Mouse (Mus musculus) hindbrain, embryonic 16.5 days (tissue): ENCODE measurements at regions not wholly inside any gene's neighbourhood (a gene's known extent, or its start where the extent isn't known, plus 50 kb on each side); places are given as distances from the start of the nearest gene placed in this dataset.

ENCODE experiments used
- ATAC-seq: fragments of 200-750 bp; cut with Nextera tagmentation; 2 replicates; pipeline ENCODE4 v1.8.0; 2017; ENCODE audit warnings: moderate TSS enrichment, moderate library complexity
- H3K27ac ChIP-seq: fragments of 300-500 bp; sonication (generic); 2 replicates; pipeline ENCODE4 v1.5.1; 2014; ENCODE audit warnings: low read depth, mild to moderate bottlenecking, control low read depth, low read length, moderate library complexity
- H3K27me3 ChIP-seq: fragments of 300-500 bp; sonication (generic); replicated peaks from 2 replicates; pipeline ENCODE4 v1.6.1; 2014; ENCODE audit warnings: low read length; ENCODE audit not compliant: control insufficient read depth, insufficient read depth
- H3K36me3 ChIP-seq: fragments of 300-500 bp; sonication (generic); 2 replicates; pipeline ENCODE4 v1.6.1; 2014; ENCODE audit warnings: mild to moderate bottlenecking, low read length, moderate library complexity, mixed read lengths; ENCODE audit not compliant: control insufficient read depth, insufficient read depth
- H3K4me1 ChIP-seq: fragments of 300-500 bp; sonication (generic); 2 replicates; pipeline ENCODE4 v1.6.1; 2014; ENCODE audit warnings: low read depth, low read length; ENCODE audit not compliant: control insufficient read depth, insufficient read depth
- H3K4me2 ChIP-seq: fragments of 300-500 bp; sonication (generic); 2 replicates; pipeline ENCODE4 v1.6.1; 2014; ENCODE audit warnings: mild to moderate bottlenecking, low read length, control low read depth, moderate library complexity
- H3K4me3 ChIP-seq: fragments of 300-500 bp; sonication (generic); 2 replicates; pipeline ENCODE4 v1.5.1; 2014; ENCODE audit warnings: mild to moderate bottlenecking, low read length, control low read depth, moderate library complexity
- H3K9ac ChIP-seq: fragments of 300-500 bp; sonication (generic); 2 replicates; pipeline ENCODE4 v1.6.1; 2014; ENCODE audit warnings: low read depth, mild to moderate bottlenecking, control low read depth, low read length, moderate library complexity
- H3K9me3 ChIP-seq: fragments of 300-500 bp; sonication (generic); 2 replicates; pipeline ENCODE4 v1.6.1; 2014; ENCODE audit warnings: mild to moderate bottlenecking, low read length, moderate library complexity; ENCODE audit not compliant: control insufficient read depth
- WGBS: fragments of 180-500 bp; shearing (Covaris S2); extraction: QIAGEN DNeasy Blood & Tissue Kit; methylation state at CpG from one replicate; pipeline ENCODE4 v1.1.7; 2014; 5-methylcytosine and 5-hydroxymethylcytosine counted together

DNA sequence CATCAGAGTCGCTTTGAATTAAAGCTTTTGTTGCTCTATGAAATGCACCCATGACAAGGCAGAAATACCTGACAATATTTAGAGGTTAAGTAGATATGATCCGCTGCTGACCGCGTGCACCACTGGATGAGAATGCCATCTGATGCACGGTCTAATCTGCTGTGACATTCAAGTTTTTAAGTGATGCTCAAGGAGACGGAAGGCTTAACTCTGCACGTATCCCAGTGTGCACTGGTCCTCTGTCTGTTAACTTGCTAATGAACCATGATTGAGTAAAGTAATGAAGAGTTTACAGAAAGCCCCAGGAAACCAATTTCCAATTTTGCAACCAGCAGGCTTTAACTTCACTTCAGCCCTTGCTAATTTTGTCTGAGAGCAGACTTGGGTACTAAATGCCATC, 478.3 kb upstream of the Gm5415 start:
- Histone ChIP-seq H3K36me3 (no peaks in the 10 kb centered on the region), H3K4me2 (no peak overlapping the region), H3K27me3 (no peaks in the 10 kb centered on the region), H3K9ac (no peak overlapping the region), H3K9me3 (no peaks in the 10 kb centered on the region; the same call in 1 of the 2 replicates), H3K4me3 (no peak overlapping the region), H3K27ac (no peak overlapping the region), H3K4me1 (0 out of 2 replicates have a peak, but pooled peaks cover 4% of the 10 kb centered on the region)
- WGBS, result 48% methylated on average over 7 of the region's 7 CpGs
- peak; percentile 86 for ATAC-seq

DNA sequence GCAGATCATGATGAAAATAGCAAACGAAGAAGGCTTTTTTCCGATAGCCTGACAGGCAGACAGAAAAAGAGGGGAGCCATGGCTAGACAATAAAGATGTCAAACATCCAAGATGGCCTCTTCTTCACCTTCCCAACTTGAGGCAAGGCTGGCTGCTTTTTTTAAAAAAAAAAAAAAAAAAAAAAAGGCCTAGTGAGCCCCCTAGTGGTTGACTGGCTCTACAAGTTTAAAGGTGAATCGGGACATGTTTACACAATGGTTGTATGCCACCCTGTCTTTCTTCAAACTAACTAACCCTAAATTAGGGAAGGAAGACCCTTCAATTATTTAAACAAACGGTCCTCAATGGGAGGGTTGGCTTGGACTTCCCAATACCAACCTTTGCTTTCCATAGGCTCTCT, 475.8 kb upstream of the Gm5415 start:
- no peak for ATAC-seq
- 90% methylated on average over 4 of the region's 4 CpGs for WGBS
- Histone ChIP-seq H3K9ac (no peak overlapping the region), H3K4me3 (no peak overlapping the region), H3K4me1 (0 out of 2 replicates have a peak, but pooled peaks cover 4% of the 10 kb centered on the region), H3K27ac (no peak overlapping the region), H3K9me3 (no peaks in the 10 kb centered on the region; the same call in 1 of the 2 replicates), H3K36me3 (no peaks in the 10 kb centered on the region), H3K27me3 (no peaks in the 10 kb centered on the region), H3K4me2 (no peak overlapping the region)

DNA sequence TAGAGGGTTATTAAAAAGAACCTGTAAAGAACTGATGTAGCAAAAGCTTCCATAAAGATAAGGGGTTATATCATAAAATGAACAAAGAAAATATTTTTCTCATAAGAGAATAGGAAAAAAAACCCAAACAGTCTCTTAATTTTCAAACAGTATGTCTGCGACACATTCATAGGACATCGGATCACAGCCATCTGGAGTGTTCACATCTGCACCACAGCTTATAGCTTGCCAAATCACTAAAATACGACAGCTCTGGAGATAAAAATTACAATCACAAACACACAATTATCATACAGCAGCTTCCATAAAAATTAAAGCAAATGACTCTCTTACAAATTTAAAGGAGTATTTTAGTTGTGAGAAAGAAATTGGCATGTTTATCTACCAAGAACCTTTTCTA, 456.9 kb upstream of the Gm5415 start:
- no peaks in the 10 kb centered on the region for H3K4me1 ChIP-seq
- no peaks in the 10 kb centered on the region for H3K9me3 ChIP-seq
- no peak overlapping the region for H3K9ac ChIP-seq
- H3K4me2 ChIP-seq, result no peak overlapping the region
- ATAC-seq, result no peak
- H3K27ac ChIP-seq, result no peak overlapping the region
- no peaks in the 10 kb centered on the region for H3K27me3 ChIP-seq
- WGBS, result 79% methylated on average over 3 of the region's 3 CpGs
- no peak overlapping the region for H3K4me3 ChIP-seq
- H3K36me3 ChIP-seq, result no peaks in the 10 kb centered on the region

DNA sequence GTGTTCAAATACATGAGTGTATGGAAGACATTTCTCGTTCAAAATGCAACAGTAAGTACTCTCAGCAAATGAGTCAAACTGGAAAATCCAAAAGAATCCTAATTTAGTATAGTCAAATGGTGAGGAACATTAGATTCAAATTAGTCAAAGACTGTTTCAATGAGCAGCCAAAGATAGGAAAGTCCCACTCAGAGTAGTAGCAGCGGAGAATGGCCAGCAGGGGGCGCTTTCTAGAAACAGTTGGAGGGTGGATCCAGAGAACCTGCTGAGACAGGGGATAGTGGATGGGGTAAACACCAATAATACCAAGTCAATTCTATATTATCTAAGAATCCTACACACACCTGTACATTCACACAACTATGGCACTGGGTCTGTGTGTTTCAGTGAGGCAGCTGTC, 417.9 kb upstream of the Gm5415 start:
- Histone ChIP-seq H3K9me3 (no peaks in the 10 kb centered on the region), H3K9ac (no peak overlapping the region), H3K4me2 (no peak overlapping the region), H3K27ac (no peak overlapping the region), H3K36me3 (no peaks in the 10 kb centered on the region), H3K4me3 (no peak overlapping the region), H3K27me3 (no peaks in the 10 kb centered on the region), H3K4me1 (no peaks in the 10 kb centered on the region)
- WGBS, result 62% methylated on average over 3 of the region's 3 CpGs
- no peak for ATAC-seq

DNA sequence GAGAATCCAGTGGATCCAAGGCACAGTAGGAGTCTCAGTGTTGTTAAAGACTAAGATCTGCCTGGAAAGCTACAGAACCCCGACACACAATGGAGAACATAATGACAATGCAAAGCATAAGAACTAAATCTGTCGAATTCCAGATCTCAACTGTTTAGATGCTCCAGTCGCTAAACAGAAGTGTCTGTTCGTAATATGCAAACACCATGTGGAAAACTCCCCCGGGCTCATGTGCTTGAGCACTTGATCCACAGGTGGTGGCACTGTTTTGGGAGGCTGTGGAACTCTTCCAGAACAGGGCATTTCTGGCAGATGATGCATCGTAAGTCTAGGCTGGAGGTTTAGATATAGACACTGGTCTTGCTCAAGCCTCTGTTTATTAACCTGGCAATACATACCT, 412.2 kb upstream of the Gm5415 start:
- Histone ChIP-seq H3K36me3 (no peaks in the 10 kb centered on the region), H3K27ac (no peak overlapping the region), H3K9ac (no peak overlapping the region), H3K4me1 (no peaks in the 10 kb centered on the region), H3K27me3 (no peaks in the 10 kb centered on the region), H3K4me2 (no peak overlapping the region), H3K4me3 (no peak overlapping the region), H3K9me3 (no peaks in the 10 kb centered on the region)
- ATAC-seq, result no peak
- WGBS, result 90% methylated on average over 6 of the region's 6 CpGs

DNA sequence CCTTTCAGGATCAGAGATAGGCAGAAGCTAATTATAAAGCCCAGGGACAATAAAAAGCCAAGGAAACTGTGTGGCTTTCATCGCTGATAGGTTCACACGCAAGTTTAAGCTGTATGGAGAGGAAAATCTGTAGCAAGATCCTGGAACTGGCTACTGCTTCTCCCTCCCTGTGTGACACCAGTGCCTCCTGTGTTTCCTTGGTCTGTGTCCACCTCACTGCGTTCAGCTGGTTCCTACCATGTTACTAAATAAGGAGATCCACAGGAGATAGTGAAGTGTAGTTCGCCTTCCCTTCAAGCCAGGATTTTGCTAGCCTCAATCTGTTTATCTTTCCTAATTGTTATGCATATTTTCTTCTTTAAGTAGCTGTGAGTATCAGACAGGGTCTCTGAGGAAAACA, 399.2 kb upstream of the Gm5415 start:
- Histone ChIP-seq H3K4me3 (no peak overlapping the region), H3K4me2 (no peak overlapping the region), H3K27me3 (no peaks in the 10 kb centered on the region), H3K27ac (no peak overlapping the region), H3K9ac (no peak overlapping the region), H3K9me3 (no peaks in the 10 kb centered on the region; the same call in 1 of the 2 replicates), H3K36me3 (no peaks in the 10 kb centered on the region), H3K4me1 (no peaks in the 10 kb centered on the region)
- ATAC-seq, result peak; percentile 42; the same call in 1 of the 2 replicates
- WGBS, result 70% methylated on average over 4 of the region's 4 CpGs

DNA sequence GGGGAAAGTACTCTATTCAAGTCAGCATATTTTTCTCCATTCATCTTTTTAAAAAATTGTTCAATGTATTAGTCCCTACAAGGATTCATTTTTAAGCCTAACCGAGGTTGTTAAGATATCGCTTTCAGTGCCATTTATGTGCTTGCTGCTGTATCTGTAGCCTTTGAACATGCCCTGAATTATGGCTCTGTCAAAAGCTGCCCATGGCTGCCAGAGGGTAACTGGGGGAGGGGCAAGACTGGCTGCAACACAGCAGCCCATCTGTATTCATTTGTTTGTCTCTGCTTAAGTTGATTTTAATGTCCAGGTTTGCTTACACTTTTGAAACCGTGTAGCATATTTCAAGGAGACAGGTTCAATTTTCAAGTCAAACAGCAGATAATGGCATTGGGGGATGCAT, 383.3 kb upstream of the Gm5415 start:
- 68% methylated on average over 3 of the region's 3 CpGs for WGBS
- H3K27ac ChIP-seq, result no peak overlapping the region
- no peaks in the 10 kb centered on the region for H3K36me3 ChIP-seq
- no peak overlapping the region for H3K9ac ChIP-seq
- H3K4me2 ChIP-seq, result no peak overlapping the region
- H3K9me3 ChIP-seq, result no peaks in the 10 kb centered on the region
- no peaks in the 10 kb centered on the region for H3K27me3 ChIP-seq
- no peaks in the 10 kb centered on the region for H3K4me1 ChIP-seq
- peak; percentile 61; the same call in 1 of the 2 replicates for ATAC-seq
- H3K4me3 ChIP-seq, result no peak overlapping the region

DNA sequence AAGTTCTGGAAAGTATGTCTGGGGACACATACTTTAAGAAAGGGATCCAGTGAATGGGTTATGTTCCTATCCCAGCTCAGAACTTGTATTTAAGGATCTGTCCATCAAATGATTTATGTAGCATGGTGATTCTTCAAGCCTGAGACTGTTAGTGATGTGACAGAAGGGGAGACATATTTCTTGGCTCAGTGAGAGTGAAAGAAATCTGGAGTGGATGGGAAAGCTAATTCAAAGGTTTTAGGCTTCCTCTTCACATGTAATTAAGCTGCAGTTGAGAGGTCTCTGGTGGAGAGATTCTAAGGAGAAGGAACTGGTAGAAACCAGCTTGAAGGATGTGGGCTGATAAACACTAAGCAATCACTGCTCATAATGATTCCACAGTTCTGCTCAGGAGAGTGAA, 355.3 kb upstream of the Gm5415 start:
- no peak for ATAC-seq
- no peaks in the 10 kb centered on the region for H3K9me3 ChIP-seq
- no peaks in the 10 kb centered on the region for H3K4me1 ChIP-seq

DNA sequence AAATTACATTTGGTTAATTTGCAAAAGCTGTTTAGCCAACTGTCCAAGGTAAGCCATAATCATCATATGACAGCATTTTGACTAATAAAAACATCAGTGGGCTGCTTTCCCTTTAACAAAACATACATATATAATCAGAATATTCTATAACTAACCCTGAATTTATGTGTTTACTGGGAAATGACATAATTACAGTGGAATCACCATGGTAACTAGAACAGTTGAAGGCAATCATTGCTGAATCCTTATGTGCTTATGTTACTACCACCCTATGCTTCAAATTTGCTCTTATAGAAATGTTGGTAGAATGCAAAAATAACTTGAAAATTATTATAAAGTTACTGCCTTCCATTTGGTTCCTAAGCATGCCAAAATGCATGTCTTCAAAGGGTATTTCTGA, 340.6 kb upstream of the Gm5415 start:
- Histone ChIP-seq H3K9me3 (no peaks in the 10 kb centered on the region), H3K4me1 (no peaks in the 10 kb centered on the region), H3K27me3 (no peaks in the 10 kb centered on the region), H3K4me2 (no peak overlapping the region), H3K36me3 (no peaks in the 10 kb centered on the region), H3K9ac (no peak overlapping the region), H3K27ac (no peak overlapping the region), H3K4me3 (no peak overlapping the region)
- no peak for ATAC-seq

More for the DNA sequence above, 355.3 kb upstream of the Gm5415 start:
- Histone ChIP-seq H3K4me2 (no peak overlapping the region), H3K27ac (no peak overlapping the region), H3K36me3 (no peaks in the 10 kb centered on the region), H3K4me3 (no peak overlapping the region), H3K27me3 (no peaks in the 10 kb centered on the region), H3K9ac (no peak overlapping the region)

DNA sequence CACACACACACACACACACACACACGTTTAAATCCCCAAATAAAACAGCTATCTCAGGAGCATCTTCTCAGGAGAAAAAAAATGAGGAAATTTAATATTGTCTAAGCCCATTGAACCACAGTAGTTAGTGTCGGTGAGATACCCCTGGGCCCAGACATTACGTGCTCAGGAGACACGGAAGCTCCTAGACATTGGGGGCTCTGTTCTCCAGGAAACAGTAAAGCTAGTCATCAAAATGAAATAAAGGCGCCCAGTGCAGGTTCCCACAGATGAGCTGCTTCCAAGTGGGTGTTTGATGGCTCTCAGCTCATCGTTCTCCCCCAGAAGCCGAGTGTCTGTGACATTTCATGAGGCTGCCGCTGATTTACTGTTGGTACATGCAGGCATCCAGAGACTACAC, 325.8 kb upstream of the Gm5415 start:
- ATAC-seq, result peak; percentile 50
- Histone ChIP-seq H3K4me1 (no peaks in the 10 kb centered on the region), H3K36me3 (no peaks in the 10 kb centered on the region), H3K9ac (no peak overlapping the region), H3K9me3 (no peaks in the 10 kb centered on the region), H3K4me2 (no peak overlapping the region), H3K4me3 (no peak overlapping the region), H3K27me3 (no peaks in the 10 kb centered on the region), H3K27ac (no peak overlapping the region)
- WGBS, result 73% methylated on average over 8 of the region's 8 CpGs
